Mouse (Mus musculus): Measurements from ENCODE around the gene Dcbld2.
"Not testable (repeated sequence)": the region's sequence is repeated elsewhere in the genome, so short reads cannot be mapped to it uniquely, and the experiment has no call there.

Gene Dcbld2

DNA sequence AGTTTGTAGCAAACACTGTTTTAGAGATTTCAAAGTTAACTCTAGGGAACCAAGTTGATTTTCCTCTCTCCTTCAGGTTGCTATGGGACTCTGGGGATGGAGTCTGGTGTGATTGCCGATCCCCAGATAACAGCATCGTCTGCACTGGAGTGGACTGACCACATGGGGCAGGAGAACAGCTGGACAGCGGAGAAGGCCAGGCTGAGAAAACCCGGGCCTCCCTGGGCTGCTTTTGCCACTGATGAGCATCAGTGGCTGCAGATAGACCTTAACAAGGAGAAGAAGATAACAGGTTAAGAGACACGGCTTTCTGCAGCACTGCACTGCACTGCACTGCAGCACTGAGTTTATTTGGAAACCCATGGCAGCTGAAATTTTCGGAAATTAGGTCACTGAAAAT is 42.4 kb downstream of the Dcbld2 start:
- DNase-seq (ENCODE audit: low spot score in 2 of 2): no peak

DNA sequence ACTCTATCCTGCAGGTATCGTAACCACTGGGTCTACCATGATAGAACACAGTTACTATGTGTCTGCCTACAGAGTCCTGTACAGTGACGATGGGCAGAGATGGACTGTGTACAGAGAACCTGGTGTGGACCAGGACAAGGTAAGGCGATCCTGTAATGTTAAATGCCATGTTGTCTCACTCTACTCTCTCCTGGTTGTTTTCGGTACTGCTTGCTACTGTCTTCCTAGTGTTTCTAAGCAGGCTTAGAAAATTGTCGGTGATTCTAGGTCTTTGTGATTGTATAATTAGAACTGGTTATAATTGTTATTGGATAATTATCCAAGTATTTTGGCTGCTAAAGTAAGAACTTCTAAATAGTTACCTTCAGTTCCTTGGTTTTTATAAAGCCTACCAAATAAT is 43.4 kb downstream of the Dcbld2 start:
- no peak for DNase-seq (ENCODE audit: low spot score in 2 of 2)

DNA sequence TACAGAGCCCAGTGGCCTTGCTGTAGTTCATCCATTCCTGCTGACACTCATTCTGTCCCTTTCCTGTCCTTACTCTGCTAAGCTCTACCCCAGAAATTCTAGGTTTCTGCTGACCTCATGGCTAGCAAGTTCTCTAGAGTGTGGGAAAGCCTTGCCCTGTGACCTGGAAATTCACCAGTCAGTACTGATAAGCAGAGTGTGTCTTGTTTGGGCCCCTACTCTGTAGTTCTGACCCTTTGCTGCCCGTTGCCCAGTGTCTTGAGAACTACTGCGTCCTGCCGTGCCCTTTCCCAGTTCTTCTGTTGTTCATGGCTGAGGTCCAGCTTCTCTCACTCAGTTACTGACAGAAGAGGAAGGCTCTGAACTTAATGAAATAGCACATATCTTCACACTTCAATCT is 44.9 kb downstream of the Dcbld2 start:
- DNase-seq (ENCODE audit: low spot score in 2 of 2): no peak

DNA sequence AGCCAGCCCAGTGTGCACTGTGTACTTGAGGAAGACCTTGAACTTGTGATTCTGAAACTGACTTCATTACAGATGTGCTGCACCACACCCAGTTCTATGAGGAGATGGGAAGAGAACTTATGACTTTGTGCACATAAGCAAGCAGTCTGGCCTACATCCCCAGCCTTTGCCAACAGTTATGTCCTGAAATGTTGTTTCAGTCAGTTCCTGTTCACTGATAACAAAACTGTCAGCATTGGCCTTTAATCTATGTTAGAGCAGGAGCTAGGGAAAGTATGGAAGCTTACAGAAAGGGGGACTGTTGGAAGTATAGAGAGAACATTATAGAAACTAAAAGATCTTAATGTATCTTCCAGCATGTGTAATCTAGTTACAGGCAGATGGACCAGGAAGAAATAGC is 45.6 kb downstream of the Dcbld2 start:
- no peak for DNase-seq (ENCODE audit: low spot score in 2 of 2)

DNA sequence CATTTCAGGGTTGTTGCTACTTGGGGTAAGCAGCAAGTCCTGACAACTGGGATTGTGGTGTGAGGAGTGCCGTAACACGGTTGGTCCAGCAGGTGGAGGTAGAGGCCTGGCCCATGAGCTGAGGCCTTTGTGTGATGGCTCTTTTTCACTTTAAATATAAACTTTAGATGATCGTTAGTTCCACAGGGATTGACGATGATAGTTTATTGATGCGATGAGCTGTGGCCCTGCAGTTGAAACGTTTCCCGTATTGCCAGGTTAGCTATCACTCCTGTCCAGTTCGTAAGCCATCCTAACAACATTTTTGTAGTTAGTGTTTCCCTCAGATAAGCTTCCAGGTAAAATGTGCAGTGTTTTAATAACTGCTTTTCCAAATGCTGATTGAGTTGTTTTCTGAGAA is 46.4 kb downstream of the Dcbld2 start:
- DNase-seq (ENCODE audit: low spot score in 2 of 2): peak; percentile 66 to 68

DNA sequence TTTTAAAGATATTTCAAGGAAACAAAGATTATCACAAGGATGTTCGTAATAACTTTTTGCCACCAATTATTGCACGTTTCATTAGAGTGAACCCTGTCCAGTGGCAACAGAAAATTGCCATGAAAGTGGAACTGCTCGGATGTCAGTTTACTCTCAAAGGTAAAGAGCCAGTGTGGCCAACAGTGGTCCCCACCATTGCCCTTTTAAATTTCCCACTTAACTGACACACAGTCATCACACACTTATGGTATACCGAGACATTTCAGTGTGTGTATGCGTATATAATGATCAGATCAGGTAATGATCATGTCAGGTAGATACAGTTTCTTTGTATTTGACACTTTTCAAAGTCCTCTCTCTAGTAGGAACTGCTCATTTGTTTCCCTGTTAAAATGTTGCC is 46.9 kb downstream of the Dcbld2 start:
- no peak for DNase-seq (ENCODE audit: low spot score in 2 of 2)

DNA sequence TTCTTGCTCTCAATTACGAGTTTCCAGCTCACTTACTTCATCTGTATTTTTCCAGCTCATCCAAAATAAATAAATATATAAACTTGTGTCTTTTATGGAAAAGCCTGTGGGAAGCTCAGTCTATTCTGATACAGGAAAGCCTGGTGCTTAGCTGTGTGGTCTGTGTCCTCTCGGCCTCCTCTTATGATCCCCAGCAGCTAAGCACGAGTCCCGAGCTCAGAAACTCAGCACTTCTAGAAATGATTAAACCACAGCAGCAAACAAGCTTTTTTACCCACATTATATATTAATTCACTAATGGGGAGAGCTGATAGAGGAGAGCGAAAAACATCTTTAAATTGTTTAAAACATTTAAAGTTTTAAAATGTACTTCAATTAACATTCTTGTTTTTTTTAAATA is 48.2 kb downstream of the Dcbld2 start:
- DNase-seq (ENCODE audit: low spot score in 2 of 2): no peak

DNA sequence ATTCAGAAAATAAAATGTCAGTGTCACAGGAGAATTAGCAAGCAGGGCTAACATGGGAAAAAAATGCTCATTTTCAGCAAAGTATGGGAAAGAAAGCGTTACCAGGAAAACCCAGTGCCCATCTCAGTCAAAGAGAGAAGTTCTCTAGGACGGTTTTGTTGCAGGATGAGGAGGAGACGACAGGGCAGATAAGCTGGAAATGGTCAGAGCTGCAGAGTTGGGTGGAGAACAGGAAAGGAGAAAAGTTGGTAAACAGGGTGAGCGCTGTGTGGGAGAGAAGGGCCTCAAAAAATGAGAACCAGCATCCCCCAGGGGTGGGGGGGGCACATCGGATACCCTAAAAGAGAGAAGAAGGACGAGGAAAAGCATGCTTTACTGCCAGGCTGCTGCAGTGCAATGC is 48.7 kb downstream of the Dcbld2 start:
- DNase-seq (ENCODE audit: low spot score in 2 of 2): no peak

DNA sequence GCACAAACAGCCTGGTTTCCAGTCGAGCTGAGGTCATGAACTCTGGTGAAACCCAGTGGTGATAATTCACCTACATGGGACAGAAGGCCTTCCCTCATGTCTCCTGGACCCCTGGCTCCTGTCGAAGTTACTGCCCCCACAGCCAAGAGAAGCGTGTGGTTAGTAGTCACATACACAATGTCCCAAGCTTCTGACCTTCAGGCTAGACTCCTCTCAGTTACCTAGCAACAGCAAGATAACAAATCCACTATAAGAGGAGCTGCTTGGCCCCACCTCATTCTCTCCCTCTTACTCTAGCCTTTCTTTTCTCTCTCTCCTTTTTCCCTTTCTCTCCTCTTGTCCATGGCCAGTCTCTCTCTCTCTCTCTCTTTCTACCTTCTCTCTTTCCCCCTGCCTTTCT is 51.7 kb downstream of the Dcbld2 start:
- not testable (repeated sequence) for DNase-seq (ENCODE audit: low spot score in 2 of 2)

DNA sequence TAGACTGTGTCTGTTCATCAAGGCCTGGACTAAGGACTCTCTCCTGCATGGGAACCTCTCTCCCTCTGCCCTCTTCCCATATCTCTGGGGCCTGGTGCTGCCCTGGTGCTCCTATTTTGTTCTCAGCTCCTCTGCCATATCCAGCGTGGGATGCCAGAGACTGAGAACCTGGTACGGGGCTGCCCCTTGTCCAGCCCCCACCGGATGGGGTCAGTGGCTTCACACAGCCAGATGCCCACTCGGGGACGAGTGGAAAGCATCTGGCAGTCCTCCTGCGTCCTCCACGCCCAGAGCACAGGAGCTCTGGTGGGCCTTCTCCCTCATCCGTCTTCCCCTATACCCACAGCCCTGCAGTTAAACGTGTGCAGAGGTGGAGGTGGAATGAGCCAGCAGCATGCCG is 52.1 kb downstream of the Dcbld2 start:
- DNase-seq (ENCODE audit: low spot score in 2 of 2): no peak

DNA sequence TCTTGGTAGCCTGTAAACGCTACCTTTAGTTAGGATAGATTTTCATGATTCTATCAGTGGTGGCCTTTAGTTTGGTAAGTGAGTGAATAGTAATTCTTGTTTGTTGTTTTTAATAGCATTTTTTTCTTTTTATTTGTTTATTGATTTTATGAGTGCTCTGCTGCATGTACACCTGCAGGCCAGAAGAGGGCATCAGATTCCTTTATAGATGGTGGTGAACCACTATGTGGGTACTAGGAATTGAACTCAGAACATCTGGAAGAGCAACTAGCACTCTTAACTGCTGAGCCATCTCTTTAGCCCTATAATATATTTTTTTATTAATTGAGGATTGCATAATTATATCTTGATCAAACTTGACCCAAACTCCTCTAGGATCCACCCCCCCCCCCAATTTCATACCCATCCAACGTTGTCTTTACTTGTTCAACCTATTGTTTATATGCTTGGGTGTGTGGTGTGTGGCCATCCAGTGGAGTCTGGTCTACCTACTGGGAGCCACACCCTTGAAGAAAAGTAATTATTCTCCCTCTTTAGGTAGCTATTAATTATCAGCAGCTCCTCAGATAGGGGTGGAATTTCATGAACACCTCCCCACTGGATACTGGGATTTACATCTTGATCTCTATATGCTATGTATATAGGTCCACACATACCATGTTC is 53.7 kb downstream of the Dcbld2 start:
- no peak for DNase-seq (ENCODE audit: low spot score in 2 of 2)

DNA sequence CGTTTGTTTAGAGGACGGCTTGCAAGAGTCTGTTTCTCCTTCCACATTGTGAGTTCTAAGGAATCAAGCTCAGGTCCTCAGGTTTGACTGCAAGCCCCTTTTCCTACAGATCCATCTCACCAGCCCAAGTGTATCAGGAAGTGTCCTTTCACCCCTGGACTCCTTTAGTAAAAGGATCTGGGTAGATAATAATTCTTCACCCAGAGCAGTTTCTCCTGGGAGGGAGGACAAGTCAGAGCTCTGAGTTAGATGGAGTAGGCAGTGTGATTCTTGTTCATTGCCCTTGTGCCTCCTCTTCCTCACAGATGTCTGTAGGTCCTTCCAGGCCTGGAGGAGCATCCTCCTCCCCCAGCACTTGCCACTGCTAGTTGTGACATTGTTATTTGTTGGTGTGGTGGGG is 54.3 kb downstream of the Dcbld2 start:
- DNase-seq (ENCODE audit: low spot score in 2 of 2): no peak

DNA sequence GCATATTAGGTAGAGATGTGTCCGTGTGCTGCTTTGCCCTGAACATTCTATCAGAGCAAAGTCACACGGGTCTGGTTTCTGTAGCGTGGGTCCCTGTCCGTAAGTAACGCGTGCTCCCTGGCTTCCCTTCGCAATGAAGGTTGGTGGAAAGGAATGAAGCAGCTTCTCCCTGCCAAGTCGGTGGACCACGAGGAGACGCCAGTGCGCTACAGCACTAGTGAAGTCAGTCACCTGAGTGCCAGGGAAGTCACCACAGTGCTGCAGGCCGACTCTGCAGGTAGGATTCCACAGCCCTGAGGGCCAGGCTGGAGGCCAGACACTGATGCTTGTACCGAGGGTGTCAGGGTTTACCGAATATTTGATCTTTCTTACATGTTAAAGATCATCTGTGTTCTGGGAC is 55.8 kb downstream of the Dcbld2 start:
- DNase-seq (ENCODE audit: low spot score in 2 of 2): no peak

DNA sequence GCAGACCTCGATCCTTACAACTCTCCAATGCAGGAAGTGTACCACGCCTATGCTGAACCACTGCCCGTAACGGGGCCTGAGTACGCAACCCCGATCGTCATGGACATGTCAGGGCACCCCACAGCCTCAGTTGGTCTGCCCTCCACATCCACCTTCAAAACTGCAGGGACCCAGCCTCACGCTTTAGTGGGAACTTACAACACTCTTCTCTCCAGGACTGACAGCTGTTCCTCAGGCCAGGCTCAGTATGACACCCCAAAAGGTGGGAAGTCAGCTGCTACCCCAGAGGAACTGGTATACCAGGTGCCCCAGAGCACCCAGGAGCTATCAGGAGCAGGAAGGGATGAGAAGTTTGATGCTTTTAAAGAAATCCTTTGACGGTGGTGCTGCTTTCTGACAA is 57.2 kb downstream of the Dcbld2 start:
- no peak for DNase-seq (ENCODE audit: low spot score in 2 of 2)

DNA sequence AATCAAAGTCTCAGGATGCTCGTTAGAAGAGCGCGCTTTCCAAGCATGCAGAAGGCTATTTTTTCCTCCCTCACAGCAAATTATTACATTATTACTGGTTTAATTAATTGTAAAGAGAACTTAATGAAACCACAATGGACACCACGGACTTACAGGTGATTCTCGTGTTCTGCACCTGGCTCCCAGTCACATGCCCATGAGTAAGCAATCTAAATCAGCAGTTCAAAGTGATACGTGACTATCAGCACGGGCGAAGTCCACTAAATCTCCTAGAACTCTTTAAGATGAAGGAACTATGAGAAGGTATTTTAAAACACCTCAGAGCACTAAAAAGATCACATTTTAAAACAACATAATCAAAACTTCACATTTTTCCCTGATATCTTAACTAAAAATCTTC is 61.8 kb downstream of the Dcbld2 start:
- DNase-seq (ENCODE audit: low spot score in 2 of 2): no peak

DNA sequence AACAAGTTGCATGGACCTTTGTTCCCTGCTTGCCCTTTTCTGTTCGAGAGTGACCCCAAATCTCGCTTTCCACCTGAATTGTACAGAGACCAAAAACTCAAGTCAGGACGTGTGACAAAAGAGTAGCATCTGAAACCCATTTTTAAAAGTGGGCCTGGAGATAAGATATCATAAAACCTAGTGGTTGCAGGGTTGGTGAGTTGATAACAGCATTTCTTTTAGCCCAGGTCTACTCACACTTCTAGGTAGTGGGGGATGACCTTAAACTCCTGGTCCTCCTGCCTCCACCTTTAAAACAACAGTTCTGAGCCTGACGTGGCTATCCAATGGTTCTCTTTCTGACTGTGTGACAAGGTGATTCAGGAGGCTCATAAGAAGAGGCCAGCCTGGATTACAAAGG is 62.6 kb downstream of the Dcbld2 start:
- no peak for DNase-seq (ENCODE audit: low spot score in 2 of 2)

DNA sequence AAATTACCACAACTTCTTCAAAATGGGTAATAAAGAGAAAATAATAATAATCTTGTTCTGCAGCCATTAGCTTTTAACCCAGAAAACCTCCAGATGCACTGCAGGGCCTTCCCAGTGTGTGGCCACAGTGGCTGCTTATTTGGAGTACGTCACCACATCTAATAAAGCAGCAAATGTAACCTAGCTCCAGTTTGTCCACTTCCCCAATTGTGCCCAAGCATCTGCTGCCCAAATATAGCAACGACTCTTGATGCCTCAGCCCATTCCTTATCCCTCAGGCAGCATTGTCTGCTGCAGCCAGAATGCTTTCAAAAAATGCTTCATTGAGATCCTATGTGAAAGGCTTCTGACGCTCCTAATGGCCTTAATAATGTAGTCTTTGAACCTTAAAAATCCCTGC is 66.6 kb downstream of the Dcbld2 start:
- DNase-seq (ENCODE audit: low spot score in 2 of 2): no peak

DNA sequence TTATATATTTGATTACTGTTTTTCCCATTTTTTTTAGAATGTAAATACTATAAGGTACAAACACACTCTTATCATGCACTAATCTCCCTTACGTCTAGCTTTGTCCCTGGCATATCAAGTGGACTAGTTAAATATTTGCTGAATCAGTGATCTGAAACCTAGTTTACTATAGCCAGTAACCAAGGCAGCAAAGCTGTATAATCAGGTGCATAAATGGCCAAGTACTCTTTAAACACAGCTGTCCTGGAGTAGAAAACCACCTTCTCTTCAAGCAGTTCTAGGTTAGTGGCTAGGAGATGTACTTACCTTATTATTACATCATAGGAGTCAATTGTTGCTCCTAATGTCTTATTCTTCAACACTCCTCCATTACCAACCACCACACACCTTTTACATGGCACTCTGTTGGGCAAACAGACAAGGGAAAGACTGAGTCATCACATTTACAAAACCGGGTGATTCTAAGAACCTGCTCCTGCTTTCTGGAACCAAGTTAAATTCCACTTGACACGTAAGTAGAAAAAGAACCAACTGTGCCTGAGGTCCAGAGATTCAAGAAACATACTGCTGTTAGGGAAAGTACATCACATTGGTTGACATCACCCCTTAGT is 67.4 kb downstream of the Dcbld2 start:
- DNase-seq (ENCODE audit: low spot score in 2 of 2): no peak

DNA sequence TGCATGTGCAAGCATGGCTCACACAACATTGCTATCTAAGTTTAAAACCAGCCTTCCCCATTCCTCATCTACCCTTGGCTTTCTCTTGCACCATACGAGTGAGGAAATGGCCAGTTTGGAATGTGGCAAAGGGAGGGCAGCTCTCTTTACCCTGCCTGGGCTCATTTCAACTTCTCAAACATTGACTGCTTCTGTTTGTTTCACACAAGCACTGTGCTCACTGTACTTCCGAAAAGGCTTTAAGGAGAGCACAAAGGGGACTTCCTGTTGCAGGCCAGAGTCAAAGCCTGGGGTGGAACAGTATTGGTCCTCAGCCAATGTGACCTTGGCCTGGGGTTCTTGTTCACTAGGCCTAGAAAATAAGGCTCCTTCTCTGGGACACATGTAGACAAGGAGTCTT is 68.1 kb downstream of the Dcbld2 start:
- no peak for DNase-seq (ENCODE audit: low spot score in 2 of 2)

DNA sequence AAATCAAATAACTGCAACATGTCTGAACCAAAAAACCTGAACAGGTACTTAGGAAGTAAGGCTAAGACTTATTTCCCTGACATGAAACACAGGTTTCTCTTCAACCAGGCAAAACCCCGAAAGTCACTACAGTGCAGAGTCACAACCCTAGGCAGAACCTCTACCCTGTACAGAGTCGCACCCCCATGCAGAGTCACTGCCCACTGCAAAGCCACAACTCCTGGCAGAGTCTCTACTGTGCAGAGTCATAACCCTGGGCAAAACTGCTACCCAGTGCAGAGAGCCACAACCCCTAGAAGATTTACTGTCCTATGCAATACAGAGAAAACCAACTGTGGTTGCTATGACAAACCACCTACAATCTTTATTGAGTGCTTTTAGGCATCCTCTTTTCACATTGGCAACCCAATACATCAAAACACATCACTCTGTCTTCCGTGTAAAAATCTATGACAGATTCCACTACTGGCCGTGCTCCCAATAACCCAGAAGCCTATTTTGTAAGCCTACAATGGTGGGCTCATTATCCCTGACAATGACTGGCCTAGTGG is 71.7 kb downstream of the Dcbld2 start:
- DNase-seq (ENCODE audit: low spot score in 2 of 2): no peak

DNA sequence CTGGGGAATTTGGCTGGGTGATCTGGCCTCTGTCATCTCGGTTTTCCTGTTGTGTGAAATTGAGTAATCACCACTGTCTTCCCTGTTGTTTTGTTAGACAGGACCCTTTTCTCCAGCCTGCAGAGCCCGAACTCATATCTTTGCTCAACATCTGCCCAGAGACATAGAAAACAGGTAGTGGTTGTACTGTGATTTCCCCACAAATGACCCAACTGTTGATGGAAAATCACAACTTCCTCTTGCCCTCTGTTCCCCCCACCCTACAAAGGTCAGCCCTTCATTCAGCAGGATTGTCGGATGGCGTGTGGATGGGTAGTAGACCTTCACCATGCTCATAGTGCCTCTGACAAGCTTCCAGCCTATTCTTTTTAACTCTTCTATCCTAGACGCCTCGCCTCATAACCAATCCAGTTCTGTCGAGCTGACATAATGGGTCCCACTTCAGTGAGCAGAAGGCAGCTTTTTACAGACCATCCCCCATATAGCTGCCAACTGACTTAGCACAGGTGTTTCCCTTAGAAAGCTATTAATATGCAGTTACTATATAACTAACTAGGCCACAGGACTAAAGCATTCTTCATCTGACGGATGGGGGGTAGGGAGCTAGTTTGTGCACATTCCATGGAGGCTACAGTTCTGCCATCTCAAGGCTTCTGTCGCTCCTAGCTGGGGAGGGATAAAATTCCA is 73.1 kb downstream of the Dcbld2 start:
- DNase-seq (ENCODE audit: low spot score in 2 of 2): no peak

DNA sequence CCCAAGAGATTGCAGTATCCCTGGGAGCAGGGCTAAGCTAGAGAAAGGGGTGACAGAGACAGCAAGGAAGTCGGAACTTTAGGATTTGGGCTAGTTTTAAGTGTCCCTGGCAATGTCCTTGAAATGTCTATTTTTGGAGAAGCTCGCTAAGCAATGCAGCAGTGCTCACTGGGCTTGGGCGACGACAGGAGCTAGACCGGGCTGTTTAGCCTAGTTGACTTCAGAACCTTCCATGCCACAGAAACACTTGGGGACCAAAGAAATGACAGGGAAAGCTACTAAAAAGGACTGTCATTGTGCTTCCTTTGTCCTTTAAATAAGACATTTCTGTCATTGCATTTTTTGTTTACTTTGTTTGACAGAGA is 73.6 kb downstream of the Dcbld2 start:
- no peak for DNase-seq (ENCODE audit: low spot score in 2 of 2)

DNA sequence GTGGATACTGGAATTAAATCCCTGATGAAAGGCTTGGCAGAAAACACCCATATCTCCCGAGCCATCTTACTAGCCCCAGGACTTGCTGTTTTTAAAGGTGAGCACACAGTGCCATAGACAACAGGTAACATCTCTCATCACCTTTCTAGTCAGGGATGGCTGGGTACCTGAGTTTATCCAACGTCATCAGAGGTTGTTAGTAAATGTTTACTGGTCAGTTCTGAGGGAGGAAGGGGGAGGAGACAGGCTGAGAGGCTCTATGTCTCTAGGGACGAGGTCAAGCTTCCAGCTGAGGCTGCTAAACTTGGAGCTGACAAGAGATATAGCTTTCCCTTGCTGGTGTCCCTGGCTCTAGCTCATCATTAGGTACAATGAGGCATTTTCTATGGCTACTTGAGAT is 74.1 kb downstream of the Dcbld2 start:
- DNase-seq (ENCODE audit: low spot score in 2 of 2): no peak
